Mouse (Mus musculus) midbrain, embryonic 11.5 days (tissue): ENCODE measurements at regions not wholly inside any gene's neighbourhood (a gene's known extent, or its start where the extent isn't known, plus 50 kb on each side); places are given as distances from the start of the nearest gene placed in this dataset.

Experiments
- ATAC-seq: fragments of 200-750 bp; cut with Nextera tagmentation; 2 replicates; pipeline ENCODE4 v1.8.0; 2017; ENCODE audit warnings: moderate TSS enrichment, moderate library complexity; ENCODE audit not compliant: low FRiP score
- DNase-seq: peaks from one replicate; pipeline ENCODE4 v3.0.0; 2015; ENCODE audit warnings: low spot score; ENCODE audit errors: missing footprints
- H3K27ac ChIP-seq: fragments of 300-500 bp; sonication (generic); 2 replicates; pipeline ENCODE4 v1.5.1; 2014; ENCODE audit warnings: low read depth, low read length
- H3K27me3 ChIP-seq: fragments of 300-500 bp; sonication (generic); 2 replicates; pipeline ENCODE4 v1.6.1; 2014; ENCODE audit warnings: mild to moderate bottlenecking, low read length, moderate library complexity, mixed read lengths; ENCODE audit not compliant: control insufficient read depth, insufficient read depth
- H3K36me3 ChIP-seq: fragments of 300-500 bp; sonication (generic); 2 replicates; pipeline ENCODE4 v1.6.1; 2014; ENCODE audit warnings: mild to moderate bottlenecking, low read length, moderate library complexity, mixed read lengths; ENCODE audit not compliant: control insufficient read depth, insufficient read depth
- H3K4me1 ChIP-seq: fragments of 300-500 bp; sonication (generic); 2 replicates; pipeline ENCODE4 v1.6.1; 2014; ENCODE audit warnings: low read length; ENCODE audit not compliant: control insufficient read depth, insufficient read depth
- H3K4me2 ChIP-seq: fragments of 300-500 bp; sonication (generic); 2 replicates; pipeline ENCODE4 v1.6.1; 2014; ENCODE audit warnings: mild to moderate bottlenecking, moderate library complexity
- H3K4me3 ChIP-seq: fragments of 300-500 bp; sonication (generic); 2 replicates; pipeline ENCODE4 v1.5.1; 2014; ENCODE audit warnings: low read depth, low read length
- H3K9ac ChIP-seq: fragments of 300-500 bp; sonication (generic); 2 replicates; pipeline ENCODE4 v1.6.1; 2014; ENCODE audit warnings: low read length
- H3K9me3 ChIP-seq: fragments of 300-500 bp; sonication (generic); 2 replicates; pipeline ENCODE4 v1.6.1; 2016; ENCODE audit warnings: low read length; ENCODE audit not compliant: control insufficient read depth
- WGBS: fragments of 180-500 bp; shearing (Covaris S2); extraction: QIAGEN DNeasy Blood & Tissue Kit; methylation state at CpG from one replicate; pipeline ENCODE4 v1.1.7; 2014; 5-methylcytosine and 5-hydroxymethylcytosine counted together

GRCm38 (mm10) chrX:64080717-64081116 is 71.3 kb downstream of the Gm6760 start:
- DNase-seq (no peak), ATAC-seq (no peak)
- H3K4me1 ChIP-seq, result no peaks in the 10 kb centered on the region
- H3K4me3 ChIP-seq, result no peak overlapping the region
- H3K9ac ChIP-seq, result no peak overlapping the region
- H3K27ac ChIP-seq, result no peak overlapping the region
- no peaks in the 10 kb centered on the region for H3K27me3 ChIP-seq
- H3K9me3 ChIP-seq, result no peaks in the 10 kb centered on the region
- H3K4me2 ChIP-seq, result no peak overlapping the region
- no peaks in the 10 kb centered on the region for H3K36me3 ChIP-seq

GRCm38 (mm10) chrX:64058389-64058788 is 93.6 kb downstream of the Gm6760 start:
- Histone ChIP-seq H3K9ac (no peak overlapping the region), H3K4me2 (no peak overlapping the region), H3K4me3 (no peak overlapping the region), H3K4me1 (no peaks in the 10 kb centered on the region), H3K36me3 (no peaks in the 10 kb centered on the region), H3K27ac (no peak overlapping the region), H3K9me3 (no peaks in the 10 kb centered on the region), H3K27me3 (no peaks in the 10 kb centered on the region)
- DNase-seq, result peak; percentile 80
- WGBS, result 26% methylated on average over 1 of the region's 1 CpGs
- ATAC-seq, result no peak

- Histone ChIP-seq H3K36me3 (no peaks in the 10 kb centered on the region), H3K27me3 (no peaks in the 10 kb centered on the region), H3K9ac (no peak overlapping the region), H3K9me3 (no peaks in the 10 kb centered on the region), H3K4me1 (no peaks in the 10 kb centered on the region), H3K27ac (no peak overlapping the region), H3K4me3 (no peak overlapping the region), H3K4me2 (no peak overlapping the region)
- 54% methylated on average over 1 of the region's 1 CpGs for WGBS
- ATAC-seq (no peak), DNase-seq (no peak)
Measured at GRCm38 (mm10) chrX:64056776-64057175, 95.2 kb downstream of the Gm6760 start.
